Mouse (Mus musculus) embryonic facial prominence, embryonic 11.5 days (tissue): ENCODE data around the gene Fhl1. TPM values are rescaled to one million over a fixed set of nuclear protein-coding genes. Genes with fewer than 3 reads are reported as not detected.

Source experiments
- ATAC-seq: fragments of 200-750 bp; cut with Nextera tagmentation; replicated peaks from 2 replicates; pipeline ENCODE4 v1.8.0; 2017; ENCODE audit warnings: low read depth; ENCODE audit not compliant: insufficient number of reproducible peaks, low FRiP score, low TSS enrichment
- DNase-seq: peaks from one replicate; pipeline ENCODE4 v3.0.0-alpha.2; 2015; ENCODE audit warnings: low spot score
- H3K27ac ChIP-seq: fragments of 300-500 bp; sonication (generic); replicated peaks from 2 replicates; pipeline ENCODE4 v1.5.1; 2014; ENCODE audit warnings: mild to moderate bottlenecking, low read depth, low read length, control low read depth
- H3K27me3 ChIP-seq: fragments of 300-500 bp; sonication (generic); 2 replicates; pipeline ENCODE4 v1.6.1; 2014; ENCODE audit warnings: mild to moderate bottlenecking, low read length, moderate library complexity, mixed read lengths; ENCODE audit not compliant: control insufficient read depth, insufficient read depth
- H3K36me3 ChIP-seq: fragments of 300-500 bp; sonication (generic); replicated peaks from 2 replicates; pipeline ENCODE4 v1.6.1; 2014; ENCODE audit warnings: low read depth, mild to moderate bottlenecking, low read length, moderate library complexity, mixed read lengths; ENCODE audit not compliant: control insufficient read depth, insufficient read depth
- H3K4me1 ChIP-seq: fragments of 300-500 bp; sonication (generic); 2 replicates; pipeline ENCODE4 v1.6.1; 2014; ENCODE audit warnings: low read length, mixed read lengths; ENCODE audit not compliant: control insufficient read depth, insufficient read depth
- H3K4me2 ChIP-seq: fragments of 300-500 bp; sonication (generic); 2 replicates; pipeline ENCODE4 v1.6.1; 2014; ENCODE audit warnings: low read depth, mild to moderate bottlenecking, control low read depth, low read length, moderate library complexity
- H3K4me3 ChIP-seq: fragments of 300-500 bp; sonication (generic); 2 replicates; pipeline ENCODE4 v1.5.1; 2014; ENCODE audit warnings: low read depth, low read length, control low read depth
- H3K9ac ChIP-seq: fragments of 300-500 bp; sonication (generic); replicated peaks from 2 replicates; pipeline ENCODE4 v1.6.1; 2014; ENCODE audit warnings: mild to moderate bottlenecking, control low read depth, low read length
- H3K9me3 ChIP-seq: fragments of 300-500 bp; sonication (generic); replicated peaks from 2 replicates; pipeline ENCODE4 v1.6.1; 2016; ENCODE audit warnings: mild to moderate bottlenecking, low read length, inconsistent platforms, mixed read lengths; ENCODE audit not compliant: control insufficient read depth
- WGBS: fragments of 180-500 bp; shearing (Covaris S2); extraction: QIAGEN DNeasy Blood & Tissue Kit; methylation state at CpG from one replicate; pipeline ENCODE4 v1.1.7; 2014; 5-methylcytosine and 5-hydroxymethylcytosine counted together
- polyA plus RNA-seq: library from polyadenylated mRNA; unstranded; fragments of >200 nt; fragmentation: Nextera tagmentation; extraction: Ambion mirVana; gene quantifications from 2 replicates; pipeline ENCODE4 v1.2.1, GENCODE M21; 2014

Gene Fhl1
- 48.9 and 50.9 TPM in 2 replicates for polyA plus RNA-seq

DNA sequence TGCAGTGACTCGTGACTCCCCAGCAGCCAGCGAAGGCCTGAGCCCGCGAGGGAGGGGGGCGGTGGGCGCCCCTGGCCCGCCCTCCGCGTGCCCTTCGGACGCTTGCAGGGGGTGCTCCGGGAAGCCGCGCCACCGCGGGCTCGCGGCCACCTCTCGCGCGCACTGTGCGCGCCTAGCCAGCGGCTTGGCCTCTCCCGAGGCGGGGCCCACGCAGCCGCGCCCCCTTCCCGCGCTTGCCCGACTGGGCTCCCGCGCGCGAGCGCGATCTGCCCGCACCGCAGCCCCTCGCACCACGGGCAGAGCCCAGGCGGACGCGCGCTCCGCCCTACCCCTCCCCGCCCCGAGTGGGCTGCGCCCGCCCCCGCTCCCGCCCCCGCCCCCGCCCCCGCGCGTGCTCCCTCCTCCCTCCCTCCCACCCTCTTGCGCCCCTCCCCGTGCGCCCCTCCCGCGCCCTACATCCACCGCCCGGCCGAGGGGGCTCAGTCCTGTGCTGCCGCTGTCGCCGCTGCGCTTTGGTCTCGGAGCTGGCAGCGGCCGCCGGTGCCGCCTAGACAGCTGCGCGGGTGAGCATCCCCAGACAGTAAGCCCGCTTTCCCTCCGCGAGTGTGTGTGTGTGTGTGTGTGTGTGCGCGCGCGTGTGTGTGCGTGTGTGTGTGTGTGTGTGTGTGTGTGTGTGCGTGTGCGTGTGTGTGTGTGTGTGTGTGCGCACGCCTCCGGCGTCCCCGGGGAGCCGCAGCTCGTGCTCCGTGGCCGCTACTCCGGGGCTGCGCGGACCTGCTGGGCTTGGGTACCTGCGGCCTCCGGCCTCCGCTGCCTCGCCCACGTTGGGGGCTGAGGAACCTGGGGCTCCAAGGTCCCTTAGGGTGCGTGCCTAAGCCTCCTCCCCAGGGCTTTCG, at the start of gene Fhl1:
Fhl1 (plus strand) TSS at position 482 of the 896 bp plus-strand sequence.
- peak within 1 kb of the TSS; percentile 62 for H3K4me2 ChIP-seq
- DNase-seq (peak; percentile 61), ATAC-seq (peak; percentile 90)
- no peaks in the 10 kb centered on the region for H3K27me3 ChIP-seq
- peak within 1 kb of the TSS; percentile 45 for H3K4me3 ChIP-seq
- no peaks in the 10 kb centered on the region for H3K9me3 ChIP-seq
- no peaks in the 10 kb centered on the region for H3K4me1 ChIP-seq
- WGBS = 21% methylated on average over 21 of the region's 106 CpGs
- peak within 1 kb of the TSS; percentile 39 for H3K27ac ChIP-seq
- no peaks in the 10 kb centered on the region for H3K36me3 ChIP-seq
- peak within 1 kb of the TSS; percentile 59 for H3K9ac ChIP-seq

DNA sequence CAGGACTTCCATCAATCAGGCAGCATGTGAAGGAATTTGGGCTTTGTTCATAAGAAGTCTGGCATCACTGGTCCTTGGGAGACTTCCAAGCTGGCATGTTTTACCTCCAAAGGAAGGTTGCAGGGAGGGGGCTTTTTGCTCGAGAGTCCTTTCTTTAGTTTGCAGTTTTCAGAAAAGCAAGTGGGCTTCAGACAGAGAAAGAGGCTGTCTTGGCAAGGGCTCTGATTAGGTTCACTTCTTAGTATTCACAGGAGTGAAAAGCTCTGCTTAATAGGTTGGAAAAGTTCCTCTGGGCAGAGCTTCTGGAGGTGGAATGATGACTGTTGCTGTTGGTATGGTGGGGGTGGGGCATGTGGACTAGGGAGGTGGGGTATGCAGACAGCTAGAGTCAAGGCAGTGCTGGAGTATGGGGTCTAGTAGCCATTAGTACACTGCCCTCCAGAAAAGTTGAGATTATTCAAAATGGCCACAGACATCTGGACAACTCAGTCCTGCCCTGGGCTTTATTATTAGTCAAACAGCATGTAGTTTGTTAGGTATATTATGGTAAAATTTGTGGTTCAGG, 49.3 kb upstream of the Fhl1 start:
- Histone ChIP-seq H3K9ac (no peak overlapping the region), H3K9me3 (no peaks in the 10 kb centered on the region), H3K27ac (no peak overlapping the region), H3K27me3 (no peaks in the 10 kb centered on the region), H3K4me1 (no peaks in the 10 kb centered on the region), H3K36me3 (no peaks in the 10 kb centered on the region), H3K4me2 (no peak overlapping the region), H3K4me3 (no peak overlapping the region)
- WGBS = 68% methylated on average over 1 of the region's 1 CpGs
- no peak for ATAC-seq
- no peak for DNase-seq

DNA sequence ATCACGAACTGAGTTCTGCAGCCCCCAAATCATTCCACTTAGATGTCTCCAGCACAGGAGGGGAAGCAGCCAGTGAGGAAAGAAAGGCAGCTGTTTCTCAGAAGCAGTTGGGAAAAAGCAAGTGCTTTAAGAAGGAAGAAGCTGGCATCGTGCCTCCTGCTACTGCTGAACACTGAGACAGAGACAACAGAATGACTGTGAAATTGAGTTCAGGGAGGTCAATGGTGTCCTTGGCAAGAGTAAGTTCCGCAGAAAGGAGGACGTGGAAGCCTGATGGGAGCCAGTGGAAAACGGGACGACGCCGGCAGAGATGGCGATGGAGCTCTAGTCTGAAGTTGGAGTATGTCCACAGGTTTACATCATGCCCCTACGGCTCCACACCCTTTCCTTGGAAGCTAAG, 48.1 kb upstream of the Fhl1 start:
- no peak for ATAC-seq
- DNase-seq = no peak
- H3K4me3 ChIP-seq = no peak overlapping the region
- no peak overlapping the region for H3K9ac ChIP-seq
- no peak overlapping the region for H3K4me2 ChIP-seq
- no peaks in the 10 kb centered on the region for H3K27me3 ChIP-seq
- H3K9me3 ChIP-seq = no peaks in the 10 kb centered on the region
- H3K4me1 ChIP-seq = no peaks in the 10 kb centered on the region
- no peak overlapping the region for H3K27ac ChIP-seq
- 87% methylated on average over 10 of the region's 10 CpGs for WGBS
- H3K36me3 ChIP-seq = no peaks in the 10 kb centered on the region

DNA sequence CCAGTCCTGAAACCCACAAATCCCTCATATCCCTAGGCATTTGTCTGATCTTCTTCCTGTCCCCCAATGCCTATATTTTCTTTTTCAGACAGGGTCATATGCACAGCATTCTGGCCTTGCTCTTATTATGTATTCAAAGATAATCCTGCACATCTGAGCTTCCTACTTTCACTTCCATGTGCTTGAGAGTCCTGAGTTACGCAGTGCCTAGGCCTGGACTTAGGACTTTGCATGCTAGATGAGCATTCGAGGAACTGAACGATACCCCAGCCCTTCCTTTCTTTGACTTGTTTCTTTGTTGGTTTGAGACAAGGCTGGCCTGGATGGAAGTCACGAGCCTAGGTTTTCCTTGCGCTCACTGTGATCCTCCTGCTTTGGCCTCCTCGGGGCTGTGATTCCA, 39.0 kb upstream of the Fhl1 start:
- 87% methylated on average over 6 of the region's 6 CpGs for WGBS
- no peak for DNase-seq
- H3K36me3 ChIP-seq = no peaks in the 10 kb centered on the region
- H3K4me1 ChIP-seq = no peaks in the 10 kb centered on the region
- no peak overlapping the region for H3K9ac ChIP-seq
- H3K27ac ChIP-seq = no peak overlapping the region
- H3K9me3 ChIP-seq = no peaks in the 10 kb centered on the region
- no peaks in the 10 kb centered on the region for H3K27me3 ChIP-seq
- no peak for ATAC-seq
- H3K4me3 ChIP-seq = no peak overlapping the region
- H3K4me2 ChIP-seq = no peak overlapping the region

DNA sequence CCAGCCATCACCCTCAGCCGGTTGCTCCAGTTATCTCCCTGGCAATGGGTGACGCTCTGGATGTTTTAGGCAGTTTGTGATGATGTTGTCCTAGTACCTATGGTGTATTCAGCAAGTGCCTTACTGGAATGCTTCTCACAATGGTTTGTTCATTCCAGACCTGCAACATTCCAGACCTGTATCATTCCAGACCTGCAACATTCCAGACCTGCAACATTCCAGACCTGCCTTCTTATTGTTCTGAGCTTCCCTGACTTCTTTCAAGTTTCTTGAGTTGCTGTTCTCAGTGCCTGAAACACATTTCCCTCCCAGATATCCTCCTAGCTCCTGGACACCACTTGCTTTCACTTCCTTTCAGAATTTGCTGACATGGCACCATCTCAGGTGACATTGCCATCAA, 37.0 kb upstream of the Fhl1 start:
- Histone ChIP-seq H3K9me3 (no peaks in the 10 kb centered on the region), H3K27ac (no peak overlapping the region), H3K4me2 (no peak overlapping the region), H3K9ac (no peak overlapping the region), H3K27me3 (no peaks in the 10 kb centered on the region), H3K4me1 (no peaks in the 10 kb centered on the region), H3K36me3 (no peaks in the 10 kb centered on the region), H3K4me3 (no peak overlapping the region)
- 89% methylated on average over 2 of the region's 2 CpGs for WGBS
- DNase-seq (no peak), ATAC-seq (no peak)

DNA sequence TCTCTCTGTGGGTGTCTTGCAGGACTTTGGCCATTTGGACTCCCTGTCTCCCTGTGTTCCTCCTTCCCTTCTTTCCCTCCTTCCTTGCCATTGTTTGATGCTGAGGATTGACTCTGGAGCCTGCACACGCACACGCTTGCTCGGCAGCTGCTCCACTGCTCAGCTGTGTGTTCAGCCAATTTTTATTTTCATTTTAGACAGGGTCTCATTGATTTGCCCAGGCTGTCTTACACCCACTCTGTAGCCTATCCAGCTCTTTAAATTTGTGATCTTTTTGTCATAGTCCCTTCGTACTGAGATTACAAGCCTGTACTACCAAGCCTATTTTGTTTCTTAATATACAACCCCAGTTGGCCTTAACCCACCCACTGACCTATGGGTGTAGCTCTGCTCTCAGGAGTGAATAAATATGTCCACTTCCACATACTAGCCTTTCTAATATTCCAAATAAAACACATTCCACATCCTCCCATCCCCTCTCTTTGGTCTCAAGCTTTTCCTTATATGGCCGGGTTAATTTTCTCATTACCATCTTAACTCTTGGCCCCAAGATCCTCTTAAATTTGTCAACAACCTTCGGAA, 34.3 kb upstream of the Fhl1 start:
- Histone ChIP-seq H3K9ac (no peak overlapping the region), H3K4me2 (no peak overlapping the region), H3K4me3 (no peak overlapping the region), H3K36me3 (no peaks in the 10 kb centered on the region), H3K27ac (no peak overlapping the region), H3K27me3 (no peaks in the 10 kb centered on the region), H3K4me1 (no peaks in the 10 kb centered on the region), H3K9me3 (no peaks in the 10 kb centered on the region)
- no peak for DNase-seq
- ATAC-seq = no peak
- WGBS = 84% methylated on average over 6 of the region's 6 CpGs

DNA sequence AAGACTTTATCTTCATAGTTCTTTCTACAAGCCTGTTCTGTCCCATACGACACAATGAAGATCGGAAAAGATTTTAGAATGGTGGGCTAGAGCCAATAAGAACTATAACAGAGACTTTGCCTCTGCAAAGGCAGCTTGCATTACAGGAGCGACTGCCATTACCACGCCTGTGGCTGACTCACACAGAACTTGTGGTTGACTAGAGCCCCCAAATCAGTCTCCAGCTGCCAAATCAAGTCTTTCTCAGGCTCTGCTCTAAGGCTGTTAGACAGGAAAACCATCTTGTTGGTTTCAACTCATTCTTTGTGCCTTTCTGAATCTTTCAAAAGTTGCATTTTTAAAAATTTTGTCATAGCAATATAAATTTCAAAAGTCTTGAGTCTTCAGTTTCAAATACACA, 33.7 kb upstream of the Fhl1 start:
- no peaks in the 10 kb centered on the region for H3K9me3 ChIP-seq
- ATAC-seq = no peak
- H3K27ac ChIP-seq = no peak overlapping the region
- no peak for DNase-seq
- no peak overlapping the region for H3K4me3 ChIP-seq
- 87% methylated on average over 4 of the region's 4 CpGs for WGBS
- H3K4me1 ChIP-seq = no peaks in the 10 kb centered on the region
- no peaks in the 10 kb centered on the region for H3K36me3 ChIP-seq
- no peak overlapping the region for H3K9ac ChIP-seq
- H3K4me2 ChIP-seq = no peak overlapping the region
- no peaks in the 10 kb centered on the region for H3K27me3 ChIP-seq

DNA sequence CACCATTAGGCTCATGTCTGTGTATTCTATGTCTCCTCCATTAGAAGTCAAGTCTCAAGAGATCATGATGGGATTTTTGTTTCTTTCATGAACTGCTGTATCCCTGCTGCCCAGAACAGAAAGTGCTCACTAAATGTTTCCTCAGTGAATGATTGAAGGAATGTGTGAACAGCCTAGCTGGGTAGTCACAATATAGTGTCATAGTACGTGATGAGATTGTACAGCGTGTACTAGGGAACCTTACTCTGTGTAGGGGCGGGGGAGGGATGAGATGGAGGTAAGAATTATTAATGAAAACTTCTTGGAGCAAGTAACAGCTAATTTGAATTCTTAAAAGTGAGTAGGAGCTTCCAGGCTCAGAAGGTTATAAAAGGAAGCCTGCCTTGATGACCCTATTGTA, 30.3 kb upstream of the Fhl1 start:
- Histone ChIP-seq H3K36me3 (no peaks in the 10 kb centered on the region), H3K27me3 (no peaks in the 10 kb centered on the region), H3K4me2 (no peak overlapping the region), H3K27ac (no peak overlapping the region), H3K4me3 (no peak overlapping the region), H3K9ac (no peak overlapping the region), H3K9me3 (no peaks in the 10 kb centered on the region), H3K4me1 (no peaks in the 10 kb centered on the region)
- 81% methylated on average over 3 of the region's 3 CpGs for WGBS
- ATAC-seq = no peak
- no peak for DNase-seq
